Mouse (Mus musculus): Measurements from ENCODE around the gene Rps21. TPM values are rescaled to one million over a fixed set of nuclear protein-coding genes. Genes with fewer than 3 reads are reported as not detected.

Rps21 gene
- polyA plus RNA-seq, 1 experiment from 2014 or later: 516 TPM

GRCm38 (mm10) chr2:180262891-180263290 lies 5.7 kb downstream of the Rps21 start:
- Histone ChIP-seq H3K27ac (replicated peaks; ENCODE audit: low read depth, low read length) (no peak overlapping the region), H3K9ac (replicated peaks; ENCODE audit: low read length) (no peak overlapping the region), H3K4me1 (ENCODE audit: control insufficient read depth, insufficient read depth, low read length) (no peaks in the 10 kb centered on the region; the same call in 1 of the 2 replicates), H3K4me2 (ENCODE audit: low read depth, low read length) (no peak overlapping the region), H3K36me3 (replicated peaks; ENCODE audit: control insufficient read depth, insufficient read depth, low read depth, low read length) (no peaks in the 10 kb centered on the region; the same call in none of the 2 replicates), H3K4me3 (ENCODE audit: low read depth, low read length) (no peak overlapping the region), H3K9me3 (replicated peaks; ENCODE audit: control insufficient read depth, low read length) (no peaks in the 10 kb centered on the region), H3K27me3 (ENCODE audit: control insufficient read depth, insufficient read depth, low read length) (no peaks in the 10 kb centered on the region)
- 91% methylated on average over 10 of the region's 10 CpGs for WGBS
- no peak for ATAC-seq (replicated peaks; ENCODE audit: insufficient number of reproducible peaks, low FRiP score, low TSS enrichment, low read depth)
- no peak for DNase-seq (ENCODE audit: low spot score)

DNA sequence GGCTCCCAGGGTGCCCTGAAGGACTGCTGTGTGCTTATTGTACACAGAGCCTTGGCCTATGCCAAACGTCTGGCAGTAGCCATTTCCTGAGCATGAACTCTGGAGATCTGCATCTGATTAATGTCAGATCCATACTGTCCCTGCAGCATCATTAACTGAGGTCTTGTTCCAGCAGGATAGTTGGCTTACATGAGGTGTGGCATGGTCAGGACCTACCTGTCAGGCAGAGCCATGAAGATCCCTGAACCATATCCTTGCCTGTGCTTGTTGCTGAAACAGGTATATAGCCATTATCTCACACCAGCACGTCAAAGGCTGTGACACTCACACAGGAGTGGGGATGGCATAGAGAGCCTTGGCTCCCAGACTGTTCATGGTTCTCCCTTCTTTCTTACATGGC lies 10.8 kb downstream of the Rps21 start:
- Histone ChIP-seq H3K4me1 (ENCODE audit: control insufficient read depth, insufficient read depth, low read length) (peaks cover 4% of the 10 kb centered on the region; the same call in 1 of the 2 replicates), H3K9ac (replicated peaks; ENCODE audit: low read length) (no peak overlapping the region), H3K36me3 (replicated peaks; ENCODE audit: control insufficient read depth, insufficient read depth, low read depth, low read length) (no peaks in the 10 kb centered on the region; the same call in 1 of the 2 replicates), H3K4me2 (ENCODE audit: low read depth, low read length) (no peak overlapping the region), H3K9me3 (replicated peaks; ENCODE audit: control insufficient read depth, low read length) (no peaks in the 10 kb centered on the region), H3K4me3 (ENCODE audit: low read depth, low read length) (no peak overlapping the region), H3K27ac (replicated peaks; ENCODE audit: low read depth, low read length) (no peak overlapping the region), H3K27me3 (ENCODE audit: control insufficient read depth, insufficient read depth, low read length) (no peaks in the 10 kb centered on the region)
- ATAC-seq (replicated peaks; ENCODE audit: insufficient number of reproducible peaks, low FRiP score, low TSS enrichment, low read depth) (no peak), DNase-seq (ENCODE audit: low spot score) (no peak)
- WGBS: 66% methylated on average over 2 of the region's 2 CpGs

- H3K4me2 ChIP-seq (ENCODE audit: low read depth, low read length): no peak overlapping the region
- DNase-seq (ENCODE audit: low spot score): no peak
- 95% methylated on average over 10 of the region's 10 CpGs for WGBS
- H3K27me3 ChIP-seq (ENCODE audit: control insufficient read depth, insufficient read depth, low read length): no peaks in the 10 kb centered on the region
- H3K4me3 ChIP-seq (ENCODE audit: low read depth, low read length): no peak overlapping the region
- H3K4me1 ChIP-seq (ENCODE audit: control insufficient read depth, insufficient read depth, low read length): peaks cover 4% of the 10 kb centered on the region; the same call in 1 of the 2 replicates
- no peak overlapping the region; the same call in 1 of the 2 replicates for H3K9ac ChIP-seq (replicated peaks; ENCODE audit: low read length)
- no peaks in the 10 kb centered on the region for H3K36me3 ChIP-seq (replicated peaks; ENCODE audit: control insufficient read depth, insufficient read depth, low read depth, low read length)
- ATAC-seq (replicated peaks; ENCODE audit: insufficient number of reproducible peaks, low FRiP score, low TSS enrichment, low read depth): no peak
- no peak overlapping the region for H3K27ac ChIP-seq (replicated peaks; ENCODE audit: low read depth, low read length)
- H3K9me3 ChIP-seq (replicated peaks; ENCODE audit: control insufficient read depth, low read length): no peaks in the 10 kb centered on the region
Measured at GRCm38 (mm10) chr2:180269329-180269728, 12.2 kb downstream of the Rps21 start.

- no peak overlapping the region for H3K27ac ChIP-seq (replicated peaks; ENCODE audit: low read depth, low read length)
- WGBS: 82% methylated on average over 7 of the region's 7 CpGs
- ATAC-seq (replicated peaks; ENCODE audit: insufficient number of reproducible peaks, low FRiP score, low TSS enrichment, low read depth): no peak
Measured at GRCm38 (mm10) chr2:180270537-180271255, 13.5 kb downstream of the Rps21 start.

GRCm38 (mm10) chr2:180271804-180272395 lies 14.7 kb downstream of the Rps21 start:
- Histone ChIP-seq H3K4me3 (ENCODE audit: low read depth, low read length) (no peak overlapping the region; the same call in 1 of the 2 replicates), H3K4me1 (ENCODE audit: control insufficient read depth, insufficient read depth, low read length) (peaks cover 6% of the 10 kb centered on the region; the same call in 1 of the 2 replicates), H3K9ac (replicated peaks; ENCODE audit: low read length) (peak overlapping the region; percentile 88)

More at GRCm38 (mm10) chr2:180270537-180271255, 13.5 kb downstream of the Rps21 start:
- Histone ChIP-seq H3K9me3 (replicated peaks; ENCODE audit: control insufficient read depth, low read length) (no peaks in the 10 kb centered on the region), H3K4me3 (ENCODE audit: low read depth, low read length) (no peak overlapping the region), H3K9ac (replicated peaks; ENCODE audit: low read length) (no peak overlapping the region), H3K27me3 (ENCODE audit: control insufficient read depth, insufficient read depth, low read length) (no peaks in the 10 kb centered on the region), H3K36me3 (replicated peaks; ENCODE audit: control insufficient read depth, insufficient read depth, low read depth, low read length) (no peaks in the 10 kb centered on the region), H3K4me2 (ENCODE audit: low read depth, low read length) (no peak overlapping the region), H3K4me1 (ENCODE audit: control insufficient read depth, insufficient read depth, low read length) (peaks cover 4% of the 10 kb centered on the region; the same call in 1 of the 2 replicates)
- no peak for DNase-seq (ENCODE audit: low spot score)

DNA sequence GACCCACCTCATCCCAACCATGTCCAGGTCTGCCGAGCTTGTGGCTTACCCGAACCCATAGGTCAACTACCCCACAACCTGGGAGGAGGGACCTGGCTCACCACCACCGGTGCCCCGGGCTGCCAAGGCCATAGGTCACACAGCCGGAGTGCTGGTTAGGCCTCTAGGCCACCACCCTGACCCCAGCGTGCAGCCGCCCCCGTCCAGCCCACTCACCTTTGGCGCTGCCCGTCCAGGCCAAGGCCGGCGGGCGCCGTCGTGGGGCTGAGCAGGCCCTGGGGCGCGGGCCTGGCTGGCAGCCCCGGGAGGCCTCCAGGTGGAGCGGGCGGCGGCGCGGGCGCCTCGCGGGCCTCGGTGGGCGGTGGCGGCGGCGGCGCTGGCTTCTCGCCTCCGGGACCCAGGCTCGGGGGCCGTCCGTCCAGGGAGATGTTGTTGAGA lies 15.7 kb downstream of the Rps21 start:
- Histone ChIP-seq H3K9ac (replicated peaks; ENCODE audit: low read length) (peak overlapping the region; percentile 88), H3K4me3 (ENCODE audit: low read depth, low read length) (peak overlapping the region; percentile 84), H3K27ac (replicated peaks; ENCODE audit: low read depth, low read length) (no peak overlapping the region), H3K36me3 (replicated peaks; ENCODE audit: control insufficient read depth, insufficient read depth, low read depth, low read length) (no peaks in the 10 kb centered on the region), H3K27me3 (ENCODE audit: control insufficient read depth, insufficient read depth, low read length) (no peaks in the 10 kb centered on the region), H3K9me3 (replicated peaks; ENCODE audit: control insufficient read depth, low read length) (no peaks in the 10 kb centered on the region), H3K4me1 (ENCODE audit: control insufficient read depth, insufficient read depth, low read length) (peaks cover 6% of the 10 kb centered on the region; the same call in 1 of the 2 replicates), H3K4me2 (ENCODE audit: low read depth, low read length) (peak overlapping the region; percentile 88)
- ATAC-seq (replicated peaks; ENCODE audit: insufficient number of reproducible peaks, low FRiP score, low TSS enrichment, low read depth): peak; percentile 11
- DNase-seq (ENCODE audit: low spot score): peak; percentile 25
- WGBS: 0% methylated on average over 28 of the region's 37 CpGs

More at GRCm38 (mm10) chr2:180271804-180272395, 14.7 kb downstream of the Rps21 start:
- H3K36me3 ChIP-seq (replicated peaks; ENCODE audit: control insufficient read depth, insufficient read depth, low read depth, low read length): no peaks in the 10 kb centered on the region
- H3K27ac ChIP-seq (replicated peaks; ENCODE audit: low read depth, low read length): no peak overlapping the region
- no peaks in the 10 kb centered on the region for H3K9me3 ChIP-seq (replicated peaks; ENCODE audit: control insufficient read depth, low read length)
- H3K27me3 ChIP-seq (ENCODE audit: control insufficient read depth, insufficient read depth, low read length): no peaks in the 10 kb centered on the region
- H3K4me2 ChIP-seq (ENCODE audit: low read depth, low read length): peak overlapping the region; percentile 88
- ATAC-seq (replicated peaks; ENCODE audit: insufficient number of reproducible peaks, low FRiP score, low TSS enrichment, low read depth) (no peak), DNase-seq (ENCODE audit: low spot score) (no peak)
- WGBS: 72% methylated on average over 5 of the region's 5 CpGs

- H3K27me3 ChIP-seq (ENCODE audit: control insufficient read depth, insufficient read depth, low read length): no peaks in the 10 kb centered on the region
- H3K4me3 ChIP-seq (ENCODE audit: low read depth, low read length): peak within 1 kb of the TSS; percentile 84
- no peaks in the 10 kb centered on the region for H3K36me3 ChIP-seq (replicated peaks; ENCODE audit: control insufficient read depth, insufficient read depth, low read depth, low read length)
- ATAC-seq (replicated peaks; ENCODE audit: insufficient number of reproducible peaks, low FRiP score, low TSS enrichment, low read depth): peak; percentile 93
- peak within 1 kb of the TSS; percentile 88 for H3K9ac ChIP-seq (replicated peaks; ENCODE audit: low read length)
- no peak within 1 kb of the TSS for H3K27ac ChIP-seq (replicated peaks; ENCODE audit: low read depth, low read length)
- H3K9me3 ChIP-seq (replicated peaks; ENCODE audit: control insufficient read depth, low read length): no peaks in the 10 kb centered on the region
- WGBS: 10% methylated on average over 47 of the region's 68 CpGs
- H3K4me1 ChIP-seq (ENCODE audit: control insufficient read depth, insufficient read depth, low read length): peaks cover 6% of the 10 kb centered on the region; the same call in 1 of the 2 replicates
- DNase-seq (ENCODE audit: low spot score): peak; percentile 98
- H3K4me2 ChIP-seq (ENCODE audit: low read depth, low read length): peak within 1 kb of the TSS; percentile 88
Measured at GRCm38 (mm10) chr2:180273394-180274244, 16.4 kb downstream of the Rps21 start, which contains the start of gene Cables2. Gene Cables2, minus strand, starts transcription at chr2:180273496.
